17 mouse cellular contexts compared by ENCODE assay signal in genomic region chr7:55792280-55792679, GRCm38 (mm10). TPM values are rescaled to one million over a fixed set of nuclear protein-coding genes. Genes with fewer than 3 reads are reported as not detected.
DNase-seq lines count a peak whose midpoint lies in the region; ATAC-seq and TF ChIP-seq lines count a peak whose summit lies in the region.
"Had no signal": no experiment of that assay in that cellular context is flagged by ENCODE, and none has a peak within 500 bp of the region (broad histone marks: within the 10 kb centered on the region; RNA-seq: fewer than 3 reads in every experiment).

No protein-coding gene starts in this region.

- peak; percentile 45 to 54 for DNase-seq in frontal cortex, adult 2 months (ENCODE audit: extremely low spot score in 1 of 2, low spot score in 1 of 2)
- DNase-seq in frontal cortex, postnatal 25 days (ENCODE audit: low spot score in 2 of 2) = no peak
- no peak for DNase-seq in left cerebral cortex, adult 2 months (ENCODE audit: extremely low spot score in 1 of 2, low spot score in 2 of 2)
- DNase-seq in left cerebral cortex, adult 18-20 months (ENCODE audit: low spot score in 2 of 2) = no peak
- DNase-seq in c-Kit-positive CD71-positive TER-119-negative erythroid progenitor cells, embryonic 14.5 days (ENCODE audit: low read depth) = peak; percentile 14
- no peak for DNase-seq in adrenal gland, postnatal 4 days (ENCODE audit: low spot score in 2 of 2)
- DNase-seq in adrenal gland, adult 8-10 months = no peak
- DNase-seq: cerebellum, adult 8-10 months; gastrocnemius, postnatal 14 days; liver, postnatal 0 days; thymus, postnatal 14 days had no signal

- no peak overlapping the region for H3K4me3 ChIP-seq in left cerebral cortex, adult 2 months
- H3K4me3 ChIP-seq: hindbrain, embryonic 15.5 days; kidney, embryonic 15.5 days; limb, embryonic 13.5 days; neural tube, embryonic 12.5 days had no signal

- intact Hi-C loops in left cerebral cortex, adult 2 months (cut with DNase I) = no loop called here

- peak; percentile 51 for ATAC-seq in megakaryocyte-erythroid progenitor cell, adult 5-6 weeks (replicated peaks; ENCODE audit: low FRiP score, low TSS enrichment, poor library complexity, severe bottlenecking)
- ATAC-seq: liver, postnatal 0 days had no signal

- no peak for TF ChIP-seq CTCF in left cerebral cortex, adult 2 months (IDR thresholded peaks at IDR 0.05)

- H3K27ac ChIP-seq in left cerebral cortex, adult 2 months = peak overlapping the region; percentile 16; the same call in 1 of the 2 replicates
- H3K27ac ChIP-seq: hindbrain, embryonic 15.5 days; kidney, embryonic 15.5 days; limb, embryonic 13.5 days; neural tube, embryonic 12.5 days had no signal

RNA-seq across cellular contexts. Expression of gene Tubgcp5, which starts 1.7 kb away (rescaled TPM):
- polyA plus RNA-seq in frontal cortex, adult 2 months (2012; rRNA removed) = 20.6 and 25.0 TPM in 2 replicates
- total RNA-seq in left cerebral cortex, adult 2 months (2021) = 10 to 100 TPM; 33.0 to 39.2 TPM
- 10 to 100 TPM; 32.1 to 37.9 TPM for total RNA-seq in left cerebral cortex, adult 18-20 months (2021)
- 34.9 and 43.8 TPM in 2 replicates for total RNA-seq in megakaryocyte-erythroid progenitor cell, adult 5-6 weeks (2014; fragmentation: Nextera tagmentation)
- 32.7 and 55.7 TPM in 2 replicates for total RNA-seq in megakaryocyte-erythroid progenitor cell, adult 5-6 weeks (2017)
- 10 to 100 TPM; 35.3 to 40.4 TPM for total RNA-seq in adrenal gland, postnatal 4 days (2021)
- 10 to 100 TPM; 21.7 to 31.7 (median 25.2) TPM for total RNA-seq in adrenal gland, adult 8-10 months (2022)

RNA-seq across cellular contexts. Expression of gene Siglech, which starts 24.3 kb away (rescaled TPM):
- 20.5 and 33.1 TPM in 2 replicates for polyA plus RNA-seq in frontal cortex, adult 2 months (2012; rRNA removed)
- 10 to 100 TPM; 10.3 to 11.6 TPM for total RNA-seq in left cerebral cortex, adult 2 months (2021)
- total RNA-seq in left cerebral cortex, adult 18-20 months (2021) = 10 to 100 TPM in 1 of 2 experiments, 1 to 10 TPM in 1; 9.3 to 11.6 TPM
- not detected in 2 replicates for total RNA-seq in megakaryocyte-erythroid progenitor cell, adult 5-6 weeks (2014; fragmentation: Nextera tagmentation)
- total RNA-seq in megakaryocyte-erythroid progenitor cell, adult 5-6 weeks (2017) = 0.15 TPM in 1 of 2 replicates, not detected in the other
- under 1 TPM in 1 of 2 experiments, not detected in 1; 0.28 TPM for total RNA-seq in adrenal gland, postnatal 4 days (2021)
- total RNA-seq in adrenal gland, adult 8-10 months (2022) = 1 to 10 TPM in 3 of 4 experiments, under 1 TPM in 1; 0.87 to 1.6 (median 1.2) TPM
- total RNA-seq: ES-E14 had no signal

RNA-seq across cellular contexts. Expression of gene Cyfip1, which starts 49.3 kb away (rescaled TPM):
- 56.4 and 62.3 TPM in 2 replicates for polyA plus RNA-seq in frontal cortex, adult 2 months (2012; rRNA removed)
- 10 to 100 TPM; 68.1 to 75.4 TPM for total RNA-seq in left cerebral cortex, adult 2 months (2021)
- total RNA-seq in left cerebral cortex, adult 18-20 months (2021) = 10 to 100 TPM; 67.1 to 71.5 TPM
- total RNA-seq in megakaryocyte-erythroid progenitor cell, adult 5-6 weeks (2014; fragmentation: Nextera tagmentation) = 21.4 and 42.4 TPM in 2 replicates
- total RNA-seq in megakaryocyte-erythroid progenitor cell, adult 5-6 weeks (2017) = 20.4 and 58.9 TPM in 2 replicates
- total RNA-seq in adrenal gland, postnatal 4 days (2021) = 10 to 100 TPM; 89.4 to 98.2 TPM
- 10 to 100 TPM; 76.0 to 93.3 (median 80.9) TPM for total RNA-seq in adrenal gland, adult 8-10 months (2022)

Comparison
In these comparisons a context has a peak if more than half of its experiments do, and no peak if none do; other contexts are left out.
1. DNase-seq: peak in frontal cortex, adult 2 months (2 of 2) and c-Kit-positive CD71-positive TER-119-negative erythroid progenitor cells, embryonic 14.5 days (single experiment); none in frontal cortex, postnatal 25 days (0 of 2), left cerebral cortex, adult 2 months (0 of 2), left cerebral cortex, adult 18-20 months (0 of 2), adrenal gland, postnatal 4 days (0 of 2) and adrenal gland, adult 8-10 months (single experiment).
2. RNA of gene Siglech, which starts 24.3 kb away (total RNA-seq): 9.3 to 11.6 TPM in left cerebral cortex, adult 18-20 months and 10.3 to 11.6 TPM in left cerebral cortex, adult 2 months; 0.87 to 1.6 TPM in adrenal gland, adult 8-10 months, 0.28 TPM in adrenal gland, postnatal 4 days and 0.15 TPM in megakaryocyte-erythroid progenitor cell, adult 5-6 weeks; every median in the first group is over 4 times any median in the second.